Mouse (Mus musculus): ENCODE measurements around the gene Orai3. TPM values are rescaled to one million over a fixed set of nuclear protein-coding genes. Genes with fewer than 3 reads are reported as not detected.
A peak's percentile ranks its signal among the peaks of the same experiment; 100 is the strongest.

Gene Orai3
- polyA plus RNA-seq, 1 experiment from 2014 or later, result 17.1 TPM

DNA sequence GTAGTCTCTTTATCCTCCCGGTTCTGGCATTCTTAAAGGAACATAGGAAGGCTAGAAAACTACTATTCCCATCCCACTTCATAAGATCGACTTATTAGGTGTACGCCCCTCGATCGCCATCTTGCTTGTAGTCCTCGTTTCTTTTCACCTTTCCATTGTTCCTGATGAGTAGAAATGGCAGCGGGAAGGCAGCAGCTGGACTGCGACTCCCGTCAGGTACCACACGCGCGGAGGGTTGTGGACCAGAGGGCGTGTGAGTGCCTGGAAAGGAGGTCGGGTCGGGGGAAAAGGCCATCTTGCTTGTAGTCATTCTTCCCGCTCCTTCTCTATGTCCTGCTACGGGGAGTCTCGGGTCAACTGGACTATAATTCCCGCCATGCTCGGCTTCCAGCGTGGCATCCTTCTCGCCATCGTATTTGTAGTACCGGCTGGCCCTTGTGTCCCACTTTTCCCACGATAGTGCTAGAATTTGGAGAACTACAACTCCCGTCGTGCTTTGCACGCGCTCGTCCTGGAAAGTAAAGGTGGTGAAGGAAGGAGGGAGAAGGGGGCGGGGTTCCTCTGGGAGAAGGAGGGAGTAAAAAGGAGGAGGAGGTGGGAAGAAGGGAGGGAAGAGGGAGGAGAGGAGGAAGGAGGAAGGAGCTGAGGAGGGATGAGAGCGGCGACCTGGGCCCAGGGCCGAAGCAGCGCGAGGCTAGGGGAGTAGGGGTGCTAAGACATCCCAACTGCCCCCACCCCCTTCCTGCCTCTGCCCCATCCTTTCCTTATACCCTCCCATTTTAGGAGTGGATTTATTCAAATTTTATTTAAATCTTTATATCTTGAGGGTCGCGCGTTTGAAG lies 23.7 kb upstream of the Orai3 start:
- H3K9ac ChIP-seq (ENCODE audit: low read length), result peak overlapping the region; percentile 82

GRCm38 (mm10) chr7:127746494-127747491 lies 22.8 kb upstream of the Orai3 start:
- WGBS, result under 1% methylated on average over 26 of the region's 62 CpGs
- peaks cover 36% of the 10 kb centered on the region for H3K36me3 ChIP-seq (ENCODE audit: control insufficient read depth, insufficient read depth, low read length)
- ATAC-seq (replicated peaks; ENCODE audit: low FRiP score, low TSS enrichment, low read depth), result peak; percentile 17
- H3K9me3 ChIP-seq (ENCODE audit: control insufficient read depth, low read length), result no peaks in the 10 kb centered on the region
- H3K4me3 ChIP-seq (ENCODE audit: low read depth, low read length), result peak overlapping the region; percentile 71
- peak overlapping the region; percentile 89 for H3K4me2 ChIP-seq (ENCODE audit: low read length)
- H3K4me1 ChIP-seq (replicated peaks; ENCODE audit: control insufficient read depth, insufficient read depth, low read length), result peaks cover 12% of the 10 kb centered on the region
- DNase-seq (ENCODE audit: low spot score), result peak; percentile 76
- peak overlapping the region; percentile 83 for H3K27ac ChIP-seq (ENCODE audit: low read depth)
- H3K27me3 ChIP-seq (replicated peaks; ENCODE audit: control insufficient read depth, insufficient read depth, low read length), result no peaks in the 10 kb centered on the region
- peak overlapping the region; percentile 82 for H3K9ac ChIP-seq (ENCODE audit: low read length)

More for the DNA sequence above, 23.7 kb upstream of the Orai3 start:
- no peaks in the 10 kb centered on the region for H3K9me3 ChIP-seq (ENCODE audit: control insufficient read depth, low read length)
- peak overlapping the region; percentile 89 for H3K4me2 ChIP-seq (ENCODE audit: low read length)
- DNase-seq (ENCODE audit: low spot score) (peak; percentile 96), ATAC-seq (replicated peaks; ENCODE audit: low FRiP score, low TSS enrichment, low read depth) (peak; percentile 84)
- under 1% methylated on average over 39 of the region's 39 CpGs for WGBS
- peaks cover 27% of the 10 kb centered on the region for H3K36me3 ChIP-seq (ENCODE audit: control insufficient read depth, insufficient read depth, low read length)
- no peaks in the 10 kb centered on the region for H3K27me3 ChIP-seq (replicated peaks; ENCODE audit: control insufficient read depth, insufficient read depth, low read length)
- peak overlapping the region; percentile 83 for H3K27ac ChIP-seq (ENCODE audit: low read depth)
- H3K4me1 ChIP-seq (replicated peaks; ENCODE audit: control insufficient read depth, insufficient read depth, low read length), result peaks cover 12% of the 10 kb centered on the region
- peak overlapping the region; percentile 71 for H3K4me3 ChIP-seq (ENCODE audit: low read depth, low read length)

- H3K4me1 ChIP-seq (replicated peaks; ENCODE audit: control insufficient read depth, insufficient read depth, low read length), result peaks cover 12% of the 10 kb centered on the region
- peak overlapping the region; percentile 89 for H3K4me2 ChIP-seq (ENCODE audit: low read length)
- 39% methylated on average over 6 of the region's 6 CpGs for WGBS
- ATAC-seq (replicated peaks; ENCODE audit: low FRiP score, low TSS enrichment, low read depth) (no peak), DNase-seq (ENCODE audit: low spot score) (no peak)
- H3K9me3 ChIP-seq (ENCODE audit: control insufficient read depth, low read length), result no peaks in the 10 kb centered on the region
- peak overlapping the region; percentile 82 for H3K9ac ChIP-seq (ENCODE audit: low read length)
- H3K36me3 ChIP-seq (ENCODE audit: control insufficient read depth, insufficient read depth, low read length), result peaks cover 45% of the 10 kb centered on the region
- H3K27ac ChIP-seq (ENCODE audit: low read depth), result peak overlapping the region; percentile 83; the same call in 1 of the 2 replicates
- H3K27me3 ChIP-seq (replicated peaks; ENCODE audit: control insufficient read depth, insufficient read depth, low read length), result no peaks in the 10 kb centered on the region
- H3K4me3 ChIP-seq (ENCODE audit: low read depth, low read length), result peak overlapping the region; percentile 71
Observed at GRCm38 (mm10) chr7:127747559-127748234, 21.9 kb upstream of the Orai3 start.

- 92% methylated on average over 28 of the region's 28 CpGs for WGBS
- Histone ChIP-seq H3K4me2 (ENCODE audit: low read length) (no peak overlapping the region), H3K9ac (ENCODE audit: low read length) (no peak overlapping the region), H3K4me1 (replicated peaks; ENCODE audit: control insufficient read depth, insufficient read depth, low read length) (peaks cover 12% of the 10 kb centered on the region), H3K4me3 (ENCODE audit: low read depth, low read length) (no peak overlapping the region), H3K9me3 (ENCODE audit: control insufficient read depth, low read length) (no peaks in the 10 kb centered on the region), H3K27ac (ENCODE audit: low read depth) (no peak overlapping the region), H3K27me3 (replicated peaks; ENCODE audit: control insufficient read depth, insufficient read depth, low read length) (no peaks in the 10 kb centered on the region), H3K36me3 (ENCODE audit: control insufficient read depth, insufficient read depth, low read length) (peaks cover 50% of the 10 kb centered on the region)
- DNase-seq (ENCODE audit: low spot score) (no peak), ATAC-seq (replicated peaks; ENCODE audit: low FRiP score, low TSS enrichment, low read depth) (no peak)
Observed at GRCm38 (mm10) chr7:127748235-127748560, 21.4 kb upstream of the Orai3 start.

- Histone ChIP-seq H3K36me3 (ENCODE audit: control insufficient read depth, insufficient read depth, low read length) (peaks cover 73% of the 10 kb centered on the region), H3K27ac (ENCODE audit: low read depth) (no peak overlapping the region), H3K4me1 (replicated peaks; ENCODE audit: control insufficient read depth, insufficient read depth, low read length) (0 out of 2 replicates have a peak, but pooled peaks cover 6% of the 10 kb centered on the region), H3K9ac (ENCODE audit: low read length) (no peak overlapping the region), H3K9me3 (ENCODE audit: control insufficient read depth, low read length) (no peaks in the 10 kb centered on the region), H3K4me3 (ENCODE audit: low read depth, low read length) (no peak overlapping the region), H3K27me3 (replicated peaks; ENCODE audit: control insufficient read depth, insufficient read depth, low read length) (no peaks in the 10 kb centered on the region), H3K4me2 (ENCODE audit: low read length) (no peak overlapping the region)
- 89% methylated on average over 19 of the region's 19 CpGs for WGBS
- ATAC-seq (replicated peaks; ENCODE audit: low FRiP score, low TSS enrichment, low read depth) (no peak), DNase-seq (ENCODE audit: low spot score) (no peak)
Observed at GRCm38 (mm10) chr7:127750131-127751127, 19.2 kb upstream of the Orai3 start.

DNA sequence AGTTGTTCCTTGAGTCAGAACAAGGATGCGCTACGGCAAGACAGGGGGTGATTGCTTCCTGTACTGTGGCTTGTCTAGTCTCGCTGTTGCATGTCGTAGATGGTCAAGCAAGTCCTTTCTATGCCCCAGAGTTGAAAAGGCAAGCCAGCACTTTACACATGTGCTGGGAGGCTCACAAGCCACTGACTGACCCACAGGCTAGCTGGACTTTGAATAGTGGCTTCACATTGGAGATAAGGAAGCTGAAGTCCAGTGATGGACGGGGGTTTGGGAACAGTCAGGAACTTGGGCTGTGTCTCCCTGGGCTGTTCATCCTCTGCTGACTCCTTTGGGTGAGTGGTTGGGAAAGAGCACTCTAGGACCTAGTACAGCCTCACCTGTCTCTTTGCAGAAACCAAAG lies 18.0 kb upstream of the Orai3 start:
- H3K4me1 ChIP-seq (replicated peaks; ENCODE audit: control insufficient read depth, insufficient read depth, low read length), result 0 out of 2 replicates have a peak, but pooled peaks cover 6% of the 10 kb centered on the region
- 89% methylated on average over 5 of the region's 5 CpGs for WGBS

GRCm38 (mm10) chr7:127752069-127752468 lies 17.5 kb upstream of the Orai3 start:
- no peak overlapping the region for H3K4me2 ChIP-seq (ENCODE audit: low read length)
- H3K27me3 ChIP-seq (replicated peaks; ENCODE audit: control insufficient read depth, insufficient read depth, low read length), result no peaks in the 10 kb centered on the region
- 96% methylated on average over 27 of the region's 27 CpGs for WGBS
- no peak overlapping the region for H3K4me3 ChIP-seq (ENCODE audit: low read depth, low read length)
- DNase-seq (ENCODE audit: low spot score) (no peak), ATAC-seq (replicated peaks; ENCODE audit: low FRiP score, low TSS enrichment, low read depth) (no peak)
- H3K9me3 ChIP-seq (ENCODE audit: control insufficient read depth, low read length), result no peaks in the 10 kb centered on the region
- H3K4me1 ChIP-seq (replicated peaks; ENCODE audit: control insufficient read depth, insufficient read depth, low read length), result 0 out of 2 replicates have a peak, but pooled peaks cover 6% of the 10 kb centered on the region
- peaks cover 88% of the 10 kb centered on the region for H3K36me3 ChIP-seq (ENCODE audit: control insufficient read depth, insufficient read depth, low read length)
- no peak overlapping the region for H3K27ac ChIP-seq (ENCODE audit: low read depth)
- no peak overlapping the region for H3K9ac ChIP-seq (ENCODE audit: low read length)

More for the DNA sequence above, 18.0 kb upstream of the Orai3 start:
- Histone ChIP-seq H3K36me3 (ENCODE audit: control insufficient read depth, insufficient read depth, low read length) (peaks cover 84% of the 10 kb centered on the region), H3K4me2 (ENCODE audit: low read length) (no peak overlapping the region), H3K9me3 (ENCODE audit: control insufficient read depth, low read length) (no peaks in the 10 kb centered on the region), H3K4me3 (ENCODE audit: low read depth, low read length) (no peak overlapping the region), H3K9ac (ENCODE audit: low read length) (no peak overlapping the region), H3K27ac (ENCODE audit: low read depth) (no peak overlapping the region), H3K27me3 (replicated peaks; ENCODE audit: control insufficient read depth, insufficient read depth, low read length) (no peaks in the 10 kb centered on the region)
- no peak for ATAC-seq (replicated peaks; ENCODE audit: low FRiP score, low TSS enrichment, low read depth)
- DNase-seq (ENCODE audit: low spot score), result no peak
